Mouse (Mus musculus) cerebellum, adult (tissue): ENCODE data around the gene Pde9a.

Experiments
- ATAC-seq: cut with Nextera tagmentation; 2 replicates; pipeline ENCODE4 v1.9.2; 2017; ENCODE audit warnings: mild to moderate bottlenecking, moderate library complexity, mixed read lengths; ENCODE audit not compliant: insufficient number of reproducible peaks, low FRiP score, low TSS enrichment

Pde9a gene

DNA sequence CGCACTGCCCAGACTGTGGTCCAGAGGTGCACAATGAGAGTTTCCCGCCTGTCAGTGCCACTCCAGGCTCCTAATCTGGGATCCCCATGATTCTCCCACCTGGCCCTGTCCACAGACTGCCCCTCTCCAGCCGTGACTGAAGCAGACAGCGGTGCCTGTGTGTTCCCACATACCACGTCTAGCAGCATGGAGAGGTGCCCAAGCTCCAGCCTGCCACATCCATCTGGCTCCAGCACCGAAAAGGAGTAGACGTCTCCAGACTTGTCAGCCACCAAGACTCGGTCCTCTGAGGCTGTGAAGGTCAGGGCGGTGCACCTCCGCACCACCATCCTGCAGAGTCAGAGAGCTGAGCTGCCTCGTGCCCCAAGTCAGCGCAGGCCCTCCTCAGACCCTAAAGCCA, 117.3 kb downstream of the Pde9a start:
- no peak for ATAC-seq

DNA sequence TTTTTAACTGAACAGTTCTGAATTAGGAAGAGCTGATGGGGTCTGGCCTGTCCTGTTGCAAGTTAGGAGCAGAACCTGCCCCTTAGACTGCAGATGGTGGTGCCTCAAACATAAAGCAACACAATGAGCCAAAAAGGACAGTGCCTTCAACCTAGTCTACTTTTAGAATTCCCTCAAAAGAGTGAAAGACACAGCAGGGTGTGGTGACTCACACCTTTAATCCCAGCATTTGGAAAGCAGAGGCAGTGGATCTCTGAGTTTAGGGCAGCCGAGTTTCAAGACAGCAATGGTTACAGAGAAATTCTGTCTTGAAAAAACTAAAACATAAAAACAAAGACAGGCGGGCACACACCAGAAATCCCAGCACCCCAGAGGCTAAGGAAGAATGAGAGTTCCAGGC, 117.9 kb downstream of the Pde9a start:
- no peak for ATAC-seq

DNA sequence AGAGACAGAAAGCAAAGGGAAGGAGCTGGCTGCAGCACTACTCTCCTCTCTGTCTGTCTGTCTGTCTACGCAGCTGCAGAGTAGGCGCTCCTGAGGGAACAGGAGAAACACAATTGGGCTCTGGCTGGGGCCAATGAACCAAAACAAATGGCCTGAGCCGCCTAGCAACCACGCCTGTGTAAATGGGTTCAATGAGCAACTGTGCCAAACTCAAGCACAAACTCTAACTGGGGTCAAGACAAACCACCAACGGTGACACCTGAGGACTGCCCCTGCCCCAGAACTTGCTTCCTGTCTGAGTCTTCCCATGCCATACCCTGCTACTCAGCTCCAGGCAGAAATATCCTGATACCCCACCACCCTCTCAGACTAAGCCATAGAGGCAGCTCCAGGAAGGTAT, 119.0 kb downstream of the Pde9a start:
- ATAC-seq, result no peak

DNA sequence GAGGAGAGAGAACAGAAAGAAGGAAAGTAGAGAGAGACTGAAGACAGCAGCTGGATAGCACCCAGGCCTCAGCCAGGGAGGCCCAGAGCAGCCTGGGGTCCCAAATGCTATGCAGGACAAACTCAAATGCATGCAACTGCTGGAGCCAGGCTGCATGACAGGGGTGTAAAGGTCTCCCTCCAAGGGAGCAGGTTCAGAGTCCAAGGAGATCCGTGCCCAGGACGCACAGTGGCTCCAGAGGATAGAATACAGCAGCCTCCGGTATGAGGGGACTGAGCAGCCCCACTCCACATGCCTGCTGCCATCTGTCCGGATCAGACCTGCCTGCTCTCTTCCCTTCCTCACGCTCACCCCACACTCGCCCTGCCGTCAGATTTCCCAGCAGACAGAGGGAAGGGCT, 120.3 kb downstream of the Pde9a start:
- ATAC-seq, result no peak

DNA sequence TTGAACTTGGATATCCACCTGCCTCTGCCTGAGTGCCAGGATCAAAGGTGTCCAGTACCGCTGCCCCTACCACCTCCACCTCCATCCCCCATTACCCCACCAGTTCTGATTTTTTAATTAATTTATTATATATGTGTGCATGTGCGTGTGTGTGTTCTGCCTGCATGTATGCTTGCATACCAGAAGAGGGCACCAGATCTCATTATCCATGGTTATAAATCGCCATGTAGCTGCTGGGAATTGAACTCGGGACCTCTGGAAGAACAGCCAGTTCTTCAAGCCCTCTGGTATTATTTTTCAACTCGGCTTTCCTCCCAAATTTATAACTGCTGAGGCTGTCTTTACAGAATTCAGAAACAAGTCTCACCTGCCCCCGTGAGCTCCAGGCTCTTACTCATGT, 124.9 kb downstream of the Pde9a start:
- ATAC-seq, result no peak

DNA sequence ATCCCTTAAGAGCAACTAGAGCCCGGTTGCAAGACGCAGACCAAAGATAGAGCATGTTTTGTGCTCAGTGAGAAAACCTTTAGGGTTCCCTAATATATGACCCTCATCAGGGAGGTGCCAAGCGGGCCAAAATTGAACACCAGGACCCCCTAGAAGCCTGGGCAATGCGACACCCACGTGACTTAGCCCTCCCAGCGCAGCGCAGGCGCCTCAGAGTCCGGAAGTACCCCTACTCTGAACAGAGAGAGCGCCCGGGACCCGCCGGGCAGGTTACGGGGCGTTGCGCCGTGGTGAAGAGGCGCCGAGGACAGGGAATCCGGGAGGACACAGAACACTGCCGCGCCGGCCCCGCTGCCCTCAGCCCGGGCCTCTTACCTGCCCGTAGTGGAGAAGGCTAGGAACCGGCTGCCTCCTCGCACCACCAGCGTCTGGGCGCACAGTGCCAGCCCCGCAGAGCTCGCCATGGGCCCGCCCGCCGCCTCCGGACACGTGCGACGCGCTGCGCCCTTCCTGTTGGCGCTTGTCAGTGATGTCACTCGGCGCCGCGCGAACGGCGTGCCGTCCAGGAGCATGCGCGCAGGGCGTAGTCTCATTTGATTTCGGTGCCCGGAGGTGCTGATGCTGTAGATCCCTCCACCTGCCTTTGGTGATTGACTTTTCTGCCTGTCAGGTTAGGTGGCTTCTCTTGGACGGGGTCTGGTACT, 125.9 kb downstream of the Pde9a start:
- peak; percentile 89 for ATAC-seq

DNA sequence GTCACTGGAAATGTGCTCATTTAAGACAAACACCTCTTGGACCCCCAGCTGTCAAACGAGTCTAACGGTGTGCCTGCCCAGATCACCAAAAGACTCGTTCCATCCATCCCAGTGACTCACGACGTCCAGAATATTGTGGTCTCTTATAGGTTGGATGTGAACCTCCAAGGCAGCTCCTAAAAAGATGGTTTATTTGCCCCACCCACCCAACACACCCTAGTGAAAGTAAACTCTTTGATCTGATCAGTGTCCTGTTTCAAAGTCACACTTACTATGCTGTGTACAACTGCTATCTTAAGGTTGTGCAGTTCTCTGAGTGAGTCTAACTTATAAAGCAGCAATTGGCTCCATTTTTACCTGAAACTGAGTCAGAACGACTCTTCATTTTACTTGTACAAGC, 126.6 kb downstream of the Pde9a start:
- no peak for ATAC-seq

DNA sequence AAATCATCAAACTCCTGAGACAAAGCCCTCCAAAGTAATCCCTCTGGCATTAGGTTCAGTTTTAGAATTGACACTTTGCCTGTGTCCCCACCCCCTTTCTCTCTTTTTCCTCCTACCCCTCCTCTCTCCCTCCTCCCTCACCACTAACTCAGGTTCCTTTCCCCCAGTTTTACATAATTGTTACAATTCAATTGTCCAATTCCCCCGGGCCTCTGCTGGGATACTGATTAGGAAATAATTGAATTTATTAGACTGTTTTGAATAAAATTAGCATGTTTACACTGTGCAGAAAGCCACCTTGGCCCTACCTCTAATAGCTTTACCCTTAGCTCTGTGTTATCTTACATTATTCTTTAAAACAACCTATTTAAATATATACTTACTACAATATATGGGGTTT, 128.7 kb downstream of the Pde9a start:
- no peak for ATAC-seq

DNA sequence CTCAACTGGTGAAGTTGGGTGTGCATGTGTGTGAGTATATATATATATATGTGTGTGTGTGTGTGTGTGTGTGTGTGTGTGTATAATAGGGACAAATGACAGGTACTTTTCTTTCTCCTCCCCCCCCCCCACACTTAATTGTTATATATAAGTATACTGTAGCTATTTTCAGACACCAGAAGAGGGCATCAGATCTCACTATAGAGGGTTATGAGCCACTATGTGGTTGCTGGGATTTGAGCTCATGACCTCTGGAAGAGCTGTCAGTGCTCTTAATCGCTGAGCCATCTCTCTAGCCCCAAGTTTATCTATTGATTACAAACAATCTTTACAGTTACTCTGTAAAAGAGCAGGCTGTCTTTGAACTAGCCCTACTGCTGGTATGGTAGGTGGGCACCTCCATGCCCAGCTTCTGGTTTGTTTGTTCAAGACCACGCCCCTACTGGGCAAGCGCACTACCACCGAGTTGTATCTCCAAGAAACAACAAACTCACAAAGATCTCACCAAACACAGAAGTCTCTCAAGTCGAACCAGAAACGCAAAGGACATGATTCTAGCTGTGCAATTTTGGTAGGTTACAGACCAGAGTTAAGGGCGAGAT, 133.4 kb downstream of the Pde9a start:
- peak; percentile 29 for ATAC-seq

DNA sequence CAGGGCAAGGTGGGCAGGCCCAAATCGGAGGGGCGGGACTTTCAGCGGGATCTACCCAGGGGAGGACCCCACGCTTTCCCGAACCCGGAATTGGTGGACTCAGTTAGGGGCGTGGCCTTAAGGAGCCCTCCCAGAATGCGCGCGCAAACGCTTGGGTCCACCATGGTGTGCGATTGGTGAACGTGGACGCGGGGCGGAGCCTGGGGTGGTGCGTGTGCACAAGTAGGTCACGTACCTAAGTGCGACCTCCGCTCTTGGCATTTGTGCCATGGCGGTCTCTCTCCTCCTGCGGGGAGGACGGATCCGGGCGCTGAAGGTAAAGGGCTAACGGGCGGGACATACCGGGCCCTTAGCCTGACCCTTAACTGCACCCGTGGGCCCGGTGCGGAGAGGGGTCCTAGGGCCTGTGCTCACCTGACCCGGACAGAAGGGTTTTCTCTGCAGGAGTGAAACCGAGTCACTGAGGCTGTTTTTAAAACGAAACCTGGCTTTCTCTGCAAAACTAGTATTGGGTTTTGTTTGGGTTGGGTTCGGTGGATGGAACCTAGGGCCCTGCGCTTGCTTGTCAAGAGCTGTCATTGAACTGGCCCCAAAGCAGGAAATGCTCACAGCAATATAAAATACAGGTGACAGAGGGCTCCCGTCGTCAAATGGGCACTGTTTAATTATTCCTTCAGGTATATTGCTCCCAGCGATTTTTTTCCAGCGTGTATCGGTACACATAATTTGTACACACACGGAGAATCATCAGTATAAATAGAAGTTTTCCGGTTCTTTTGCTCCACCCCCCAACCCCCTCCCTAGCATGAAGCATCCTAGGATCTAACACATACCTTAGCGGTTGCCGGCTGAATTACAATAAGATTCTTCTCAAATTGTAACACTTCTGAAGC, 134.2 kb downstream of the Pde9a start, which contains the start of the genes Wdr4 and Ndufv3:
TSS of gene Wdr4 (minus strand) at position 35 of the 893 bp plus-strand sequence.
TSS of gene Ndufv3 (plus strand) at position 170 of the 893 bp plus-strand sequence.
- ATAC-seq, result peak; percentile 94

DNA sequence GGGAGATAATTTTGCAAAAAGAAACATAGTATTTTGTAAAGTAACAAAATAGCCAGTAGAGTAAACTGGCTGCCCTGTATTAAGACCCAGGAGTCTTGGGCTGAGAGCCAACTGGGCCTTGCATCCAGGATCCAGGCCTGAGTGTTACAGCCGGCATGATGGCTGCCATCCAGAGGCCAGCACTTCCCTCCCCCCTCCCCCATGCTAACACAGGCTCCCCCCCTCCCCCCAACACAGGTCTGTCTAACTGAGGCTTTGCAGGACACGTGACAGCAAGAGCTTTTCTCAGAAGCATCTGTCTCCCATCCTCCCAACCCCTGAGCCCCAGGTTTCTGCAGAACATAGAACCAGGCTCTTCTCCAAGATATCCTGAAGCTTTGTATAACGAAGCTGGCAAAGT, 134.9 kb downstream of the Pde9a start:
- peak; percentile 20; the same call in 1 of the 2 replicates for ATAC-seq

DNA sequence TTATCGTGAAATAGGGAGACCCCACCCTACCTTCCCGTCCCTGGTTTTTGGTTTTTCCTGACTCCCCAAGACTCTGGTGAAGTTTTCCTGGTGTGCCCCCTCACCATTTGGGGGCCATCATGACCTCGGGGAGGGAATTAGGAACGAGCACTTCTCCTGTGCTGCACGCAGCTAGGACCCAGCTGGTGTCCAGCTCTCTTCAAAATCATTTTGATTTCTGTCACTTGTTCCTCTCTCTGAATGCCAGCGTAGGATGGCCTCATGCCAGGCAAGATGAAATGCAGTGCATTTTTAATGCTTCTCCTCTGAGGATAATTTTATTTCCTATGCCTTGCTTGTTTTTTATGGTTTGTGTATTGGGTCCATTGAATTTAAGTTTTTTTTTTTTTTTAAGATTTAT, 135.9 kb downstream of the Pde9a start:
- ATAC-seq, result no peak

DNA sequence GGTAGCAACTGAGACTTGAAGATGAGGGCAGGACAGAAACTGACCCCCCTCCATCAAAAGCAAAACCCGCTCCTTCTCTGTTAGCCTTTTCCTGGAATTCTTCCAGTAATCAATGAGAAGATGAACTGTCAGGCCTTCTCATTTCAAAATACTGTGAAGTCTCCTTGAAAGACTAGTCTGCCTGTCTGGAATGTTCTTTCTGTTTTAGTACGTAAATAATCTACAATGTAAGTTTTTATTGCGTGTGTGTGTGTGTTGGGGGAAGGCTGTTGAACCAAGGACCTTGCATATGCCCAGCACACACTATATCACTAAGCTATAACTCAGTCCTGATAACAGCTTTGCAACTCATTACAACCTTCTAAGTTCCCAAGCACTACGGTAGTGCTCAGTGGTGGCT, 139.1 kb downstream of the Pde9a start:
- no peak for ATAC-seq

DNA sequence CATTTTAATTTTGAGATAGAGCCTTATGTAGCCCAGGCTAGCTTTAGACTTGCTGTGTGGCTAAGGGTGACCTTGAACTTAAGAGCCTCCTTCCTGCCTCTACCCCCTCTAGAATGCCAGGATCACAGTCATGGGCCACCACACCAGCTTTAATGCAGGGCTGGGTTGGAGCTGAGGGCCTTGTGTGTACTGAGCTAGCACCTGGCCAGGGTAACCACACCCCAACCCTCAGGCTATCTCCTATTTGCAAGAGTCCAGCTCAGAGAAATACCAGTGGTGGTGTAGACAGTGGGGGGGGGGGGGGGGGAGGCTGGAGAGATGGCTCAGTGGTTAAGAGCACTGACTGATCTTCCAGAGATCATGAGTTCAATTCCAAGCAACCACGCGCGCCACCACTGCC, 139.8 kb downstream of the Pde9a start:
- ATAC-seq, result no peak
